Mouse (Mus musculus) heart, postnatal 0 days (tissue): ENCODE data around the gene Tprn. TPM values are rescaled to one million over a fixed set of nuclear protein-coding genes. Genes with fewer than 3 reads are reported as not detected.

Experiments used
- ATAC-seq: fragments of 200-750 bp; cut with Nextera tagmentation; 2 replicates; pipeline ENCODE4 v1.8.0; 2017; ENCODE audit warnings: low read depth, moderate number of reproducible peaks, moderate library complexity; ENCODE audit not compliant: insufficient read depth
- DNase-seq: peaks from one replicate; pipeline ENCODE4 v3.0.0-alpha.2; 2016; ENCODE audit warnings: low spot score
- H3K27ac ChIP-seq: fragments of 300-500 bp; sonication (generic); 2 replicates; pipeline ENCODE4 v1.5.1; 2014; ENCODE audit warnings: low read depth, mild to moderate bottlenecking
- H3K27me3 ChIP-seq: fragments of 300-500 bp; sonication (generic); 2 replicates; pipeline ENCODE4 v1.6.1; 2014; ENCODE audit warnings: low read length, mixed read lengths; ENCODE audit not compliant: control insufficient read depth, insufficient read depth
- H3K36me3 ChIP-seq: fragments of 300-500 bp; sonication (generic); replicated peaks from 2 replicates; pipeline ENCODE4 v1.6.1; 2014; ENCODE audit warnings: low read length, mixed read lengths; ENCODE audit not compliant: control insufficient read depth, insufficient read depth
- H3K4me1 ChIP-seq: fragments of 300-500 bp; sonication (generic); 2 replicates; pipeline ENCODE4 v1.6.1; 2014; ENCODE audit warnings: antibody characterized with exemption; ENCODE audit not compliant: control insufficient read depth, insufficient read depth
- H3K4me2 ChIP-seq: fragments of 300-500 bp; sonication (generic); 2 replicates; pipeline ENCODE4 v1.6.1; 2014; ENCODE audit warnings: low read depth, mild to moderate bottlenecking, low read length, moderate library complexity
- H3K4me3 ChIP-seq: fragments of 300-500 bp; sonication (generic); 2 replicates; pipeline ENCODE4 v1.5.1; 2014; ENCODE audit warnings: low read depth, low read length
- H3K9ac ChIP-seq: fragments of 300-500 bp; sonication (generic); replicated peaks from 2 replicates; pipeline ENCODE4 v1.6.1; 2014; ENCODE audit warnings: low read depth, low read length, mixed read lengths
- H3K9me3 ChIP-seq: fragments of 300-500 bp; sonication (generic); replicated peaks from 2 replicates; pipeline ENCODE4 v1.6.1; 2016; ENCODE audit warnings: low read length; ENCODE audit not compliant: control insufficient read depth
- CTCF ChIP-seq: IDR thresholded peaks from 2 replicates; pipeline ENCODE4 v1.5.1; 2016; ENCODE audit warnings: antibody characterized with exemption, control low read depth, low read depth
- EP300 ChIP-seq: IDR thresholded peaks from 2 replicates; pipeline ENCODE4 v1.6.1; 2016; ENCODE audit warnings: antibody characterized with exemption, low read depth
- WGBS: fragments of 180-500 bp; shearing (Covaris S2); extraction: QIAGEN DNeasy Blood & Tissue Kit; methylation state at CpG from one replicate; pipeline ENCODE4 v1.1.7; 2014; 5-methylcytosine and 5-hydroxymethylcytosine counted together
- polyA plus RNA-seq: library from polyadenylated mRNA; unstranded; fragments of >200 nt; fragmentation: Nextera tagmentation; extraction: Ambion mirVana; gene quantifications from 2 replicates; pipeline ENCODE4 v1.2.1, GENCODE M21; 2015
- total RNA-seq: library from RNA; depleted of rRNA; stranded (reverse); fragments of >200 nt; gene quantifications from 2 replicates; pipeline ENCODE4 v1.2.3, GENCODE M21; 2014; ENCODE audit warnings: low replicate concordance

Tprn gene
- total and polyA plus RNA-seq, 2 experiments from 2014 or later, result 3.7 to 5.2 TPM

- no peak overlapping the region for H3K27ac ChIP-seq
- WGBS, result 47% methylated on average over 12 of the region's 12 CpGs
- no peaks in the 10 kb centered on the region for H3K36me3 ChIP-seq
- no peaks in the 10 kb centered on the region for H3K9me3 ChIP-seq
- H3K4me1 ChIP-seq, result peaks cover 9% of the 10 kb centered on the region
- H3K9ac ChIP-seq, result no peak overlapping the region
- H3K27me3 ChIP-seq, result peaks cover 9% of the 10 kb centered on the region; the same call in 1 of the 2 replicates
- no peak overlapping the region for H3K4me2 ChIP-seq
- DNase-seq (no peak), ATAC-seq (no peak)
- H3K4me3 ChIP-seq, result no peak overlapping the region
- no peak for TF ChIP-seq CTCF
- TF ChIP-seq EP300, result no peak
Measured at GRCm38 (mm10) chr2:25231038-25231437, 31.4 kb upstream of the Tprn start.

- DNase-seq (no peak), ATAC-seq (no peak)
- H3K27me3 ChIP-seq, result peaks cover 12% of the 10 kb centered on the region; the same call in 1 of the 2 replicates
- H3K9me3 ChIP-seq, result no peaks in the 10 kb centered on the region
- H3K4me2 ChIP-seq, result no peak overlapping the region
- H3K9ac ChIP-seq, result no peak overlapping the region
- H3K27ac ChIP-seq, result no peak overlapping the region
- WGBS, result 71% methylated on average over 4 of the region's 4 CpGs
- TF ChIP-seq CTCF (no peak), EP300 (no peak)
- H3K36me3 ChIP-seq, result no peaks in the 10 kb centered on the region
- H3K4me1 ChIP-seq, result peaks cover 3% of the 10 kb centered on the region; the same call in 1 of the 2 replicates
- H3K4me3 ChIP-seq, result no peak overlapping the region
Measured at GRCm38 (mm10) chr2:25233421-25233820, 29.0 kb upstream of the Tprn start.

- Histone ChIP-seq H3K4me1 (no peaks in the 10 kb centered on the region), H3K9ac (no peak within 1 kb of the TSS), H3K9me3 (no peaks in the 10 kb centered on the region), H3K27ac (no peak within 1 kb of the TSS), H3K4me2 (no peak within 1 kb of the TSS), H3K4me3 (no peak within 1 kb of the TSS), H3K27me3 (peaks cover 15% of the 10 kb centered on the region; the same call in 1 of the 2 replicates), H3K36me3 (no peaks in the 10 kb centered on the region)
- WGBS, result 64% methylated on average over 3 of the region's 3 CpGs
- ATAC-seq (no peak), DNase-seq (no peak)
- TF ChIP-seq EP300, result no peak
- no peak for TF ChIP-seq CTCF
Measured at GRCm38 (mm10) chr2:25234050-25234449, 28.4 kb upstream of the Tprn start, which contains the start of gene Slc34a3. Gene Slc34a3 (minus strand): TSS chr2:25234364.

GRCm38 (mm10) chr2:25234551-25235220 lies 27.7 kb upstream of the Tprn start:
- Histone ChIP-seq H3K9me3 (no peaks in the 10 kb centered on the region), H3K36me3 (no peaks in the 10 kb centered on the region), H3K27me3 (peaks cover 20% of the 10 kb centered on the region), H3K9ac (no peak overlapping the region), H3K4me2 (no peak overlapping the region), H3K27ac (no peak overlapping the region), H3K4me1 (no peaks in the 10 kb centered on the region), H3K4me3 (no peak overlapping the region)
- ATAC-seq (no peak), DNase-seq (no peak)
- TF ChIP-seq CTCF (no peak), EP300 (no peak)
- 49% methylated on average over 5 of the region's 5 CpGs for WGBS

GRCm38 (mm10) chr2:25236614-25237013 lies 25.8 kb upstream of the Tprn start, which contains the start of gene Rnf224:
Gene Rnf224 (minus strand): TSS chr2:25236787.
- no peaks in the 10 kb centered on the region for H3K9me3 ChIP-seq
- peaks cover 32% of the 10 kb centered on the region for H3K27me3 ChIP-seq
- DNase-seq, result no peak
- TF ChIP-seq CTCF (no peak), EP300 (no peak)
- ATAC-seq, result no peak
- no peak within 1 kb of the TSS for H3K9ac ChIP-seq
- H3K27ac ChIP-seq, result no peak within 1 kb of the TSS
- no peak within 1 kb of the TSS for H3K4me3 ChIP-seq
- no peaks in the 10 kb centered on the region for H3K36me3 ChIP-seq
- 25% methylated on average over 8 of the region's 8 CpGs for WGBS
- no peak within 1 kb of the TSS for H3K4me2 ChIP-seq
- H3K4me1 ChIP-seq, result peaks cover 7% of the 10 kb centered on the region

GRCm38 (mm10) chr2:25237522-25237921 lies 24.9 kb upstream of the Tprn start:
- Histone ChIP-seq H3K4me3 (no peak overlapping the region), H3K27me3 (peaks cover 41% of the 10 kb centered on the region), H3K4me1 (peaks cover 7% of the 10 kb centered on the region), H3K9me3 (no peaks in the 10 kb centered on the region), H3K9ac (no peak overlapping the region), H3K27ac (no peak overlapping the region), H3K36me3 (no peaks in the 10 kb centered on the region), H3K4me2 (no peak overlapping the region)
- ATAC-seq (no peak), DNase-seq (no peak)
- no peak for TF ChIP-seq CTCF
- 47% methylated on average over 4 of the region's 4 CpGs for WGBS
